Mouse (Mus musculus) heart, adult 18-20 months (tissue): ENCODE measurements around the gene Dync1i2. TPM values are rescaled to one million over a fixed set of nuclear protein-coding genes. Genes with fewer than 3 reads are reported as not detected.

ENCODE experiments used
- total RNA-seq, 2 experiments: library from RNA; stranded (reverse); gene quantifications; 2 replicates each; pipeline ENCODE4 v1.2.3; 2021

The Dync1i2 gene
- total RNA-seq, 2 experiments from 2014 or later = 60.3 to 62.0 TPM

Other genes starting within 250 kb of the Dync1i2 start
- gene Dcaf17, start 156.4 kb upstream of the Dync1i2 start, total RNA-seq = 1 to 10 TPM; 4.2 to 4.5 TPM
- gene Mettl8, start 156.1 kb upstream of the Dync1i2 start, total RNA-seq = 1 to 10 TPM; 4.7 to 6.1 TPM
- gene Cybrd1, start 93.8 kb upstream of the Dync1i2 start, total RNA-seq = 1 to 10 TPM in 1 of 2 experiments, under 1 TPM in 1; 0.87 to 1.9 TPM
- 100 to 1,000 TPM; 253 to 258 TPM for gene Slc25a12, start 156.0 kb downstream of the Dync1i2 start, total RNA-seq
- gene Hat1, start 177.3 kb downstream of the Dync1i2 start, total RNA-seq = 10 to 100 TPM; 30.9 to 31.3 TPM
- 10 to 100 TPM; 37.4 to 39.6 TPM for gene Metap1d, start 241.6 kb downstream of the Dync1i2 start, total RNA-seq